Comparison of ENCODE assay signal across 8 mouse cellular contexts in the genomic region with DNA sequence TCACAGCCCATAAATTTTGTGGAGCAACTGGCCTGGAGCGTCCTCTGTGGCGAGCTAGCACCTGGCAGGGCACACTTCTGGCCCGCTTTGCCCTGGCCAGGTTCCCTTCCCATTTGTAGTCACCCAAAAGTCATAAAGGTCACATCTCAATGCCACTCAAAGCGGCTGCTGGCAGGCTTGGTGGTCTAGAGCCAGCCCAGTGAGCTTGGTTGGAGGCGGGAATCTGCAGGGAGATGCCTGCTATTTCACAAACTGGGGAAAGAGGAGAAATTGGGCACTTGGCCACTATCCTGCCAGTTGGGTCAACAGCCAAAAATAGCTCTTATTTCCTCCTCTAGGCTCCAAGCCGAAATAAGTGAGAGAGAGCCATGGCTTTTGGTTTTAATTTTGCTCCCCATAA. TPM values are rescaled to one million over a fixed set of nuclear protein-coding genes. Genes with fewer than 3 reads are reported as not detected.
A peak's percentile ranks its signal among the peaks of the same experiment; 100 is the strongest.
DNase-seq lines count a peak whose midpoint lies in the region; ATAC-seq lines count a peak whose summit lies in the region.

No protein-coding gene starts in this region.

- no peak overlapping the region for H3K9ac ChIP-seq in neural tube, embryonic 15.5 days (replicated peaks)
- no peak overlapping the region for H3K9ac ChIP-seq in heart, embryonic 14.5 days (ENCODE audit: low read length)
- no peak overlapping the region for H3K9ac ChIP-seq in liver, embryonic 13.5 days

- H3K36me3 ChIP-seq in neural tube, embryonic 15.5 days = peaks cover 53% of the 10 kb centered on the region
- H3K36me3 ChIP-seq in embryonic facial prominence, embryonic 10.5 days (replicated peaks) = peaks cover 77% of the 10 kb centered on the region
- peaks cover 18% of the 10 kb centered on the region; the same call in 1 of the 2 replicates for H3K36me3 ChIP-seq in heart, embryonic 14.5 days (ENCODE audit: control insufficient read depth, insufficient read depth, low read length)
- H3K36me3 ChIP-seq in liver, embryonic 13.5 days = peaks cover 33% of the 10 kb centered on the region

- no peaks in the 10 kb centered on the region for H3K27me3 ChIP-seq in neural tube, embryonic 15.5 days (replicated peaks)
- H3K27me3 ChIP-seq in embryonic facial prominence, embryonic 10.5 days (replicated peaks; ENCODE audit: low read depth, poor library complexity, severe bottlenecking) = no peaks in the 10 kb centered on the region
- no peaks in the 10 kb centered on the region for H3K27me3 ChIP-seq in heart, embryonic 14.5 days (ENCODE audit: control insufficient read depth, insufficient read depth, low read length)
- H3K27me3 ChIP-seq in liver, embryonic 13.5 days = no peaks in the 10 kb centered on the region

- H3K4me3 ChIP-seq in neural tube, embryonic 15.5 days (replicated peaks) = no peak overlapping the region
- peak overlapping the region; percentile 4; the same call in 1 of the 2 replicates for H3K4me3 ChIP-seq in embryonic facial prominence, embryonic 10.5 days
- H3K4me3 ChIP-seq in heart, embryonic 14.5 days (ENCODE audit: control insufficient read depth in 1 of 2, insufficient read depth in 1 of 2, low read depth in 1 of 2, low read length in 2 of 2) = no peak overlapping the region
- no peak overlapping the region for H3K4me3 ChIP-seq in liver, embryonic 13.5 days (replicated peaks)

- DNase-seq in neural tube, embryonic 10.5 days (ENCODE audit: extremely low spot score, low spot score) = no peak
- peak; percentile 23 for DNase-seq in embryonic facial prominence, embryonic 10.5 days (ENCODE audit: low spot score)
- no peak for DNase-seq in liver, embryonic 13.5 days
- DNase-seq in spleen, postnatal 4 days (ENCODE audit: low spot score in 2 of 2) = no peak
- DNase-seq in left cerebral cortex, postnatal 36 days (ENCODE audit: low spot score in 2 of 2) = no peak
- no peak for DNase-seq in right cerebral cortex, postnatal 36 days (ENCODE audit: low spot score in 2 of 2)

- WGBS in neural tube, embryonic 15.5 days = 65% methylated on average over 6 of the region's 6 CpGs
- WGBS in embryonic facial prominence, embryonic 10.5 days = 68% methylated on average over 6 of the region's 6 CpGs
- WGBS in heart, embryonic 14.5 days = 56% methylated on average over 6 of the region's 6 CpGs
- WGBS in liver, embryonic 13.5 days (ENCODE audit: insufficient replicate concordance) = 61% methylated on average over 6 of the region's 6 CpGs

- peaks cover 18% of the 10 kb centered on the region for H3K4me1 ChIP-seq in neural tube, embryonic 15.5 days
- peaks cover 24% of the 10 kb centered on the region for H3K4me1 ChIP-seq in embryonic facial prominence, embryonic 10.5 days
- H3K4me1 ChIP-seq in heart, embryonic 14.5 days (ENCODE audit: control insufficient read depth in 2 of 2, insufficient read depth in 2 of 2, low read length in 2 of 2) = peaks cover 12 to 16% of the 10 kb centered on the region in 2 experiments
- 0 out of 2 replicates have a peak, but pooled peaks cover 6% of the 10 kb centered on the region for H3K4me1 ChIP-seq in liver, embryonic 13.5 days (replicated peaks)

- no peak for ATAC-seq in neural tube, embryonic 15.5 days (ENCODE audit: low FRiP score)
- 0 out of 2 replicates have a peak, but pooled peaks have one; percentile 34 for ATAC-seq in heart, embryonic 14.5 days (ENCODE audit: insufficient number of reproducible peaks, insufficient read depth, low FRiP score, low read depth)
- no peak for ATAC-seq in liver, embryonic 13.5 days (ENCODE audit: low read depth)

- no peak overlapping the region for H3K4me2 ChIP-seq in neural tube, embryonic 15.5 days
- H3K4me2 ChIP-seq in heart, embryonic 14.5 days (ENCODE audit: low read length) = peak overlapping the region; percentile 0; the same call in 1 of the 2 replicates
- H3K4me2 ChIP-seq in liver, embryonic 13.5 days = no peak overlapping the region

- no peaks in the 10 kb centered on the region for H3K9me3 ChIP-seq in neural tube, embryonic 15.5 days (replicated peaks)
- 0 out of 2 replicates have a peak, but pooled peaks cover 12% of the 10 kb centered on the region for H3K9me3 ChIP-seq in embryonic facial prominence, embryonic 10.5 days
- H3K9me3 ChIP-seq in heart, embryonic 14.5 days (ENCODE audit: control insufficient read depth, low read length) = no peaks in the 10 kb centered on the region
- H3K9me3 ChIP-seq in liver, embryonic 13.5 days (replicated peaks) = no peaks in the 10 kb centered on the region; the same call in 1 of the 2 replicates

- H3K27ac ChIP-seq in neural tube, embryonic 15.5 days (replicated peaks) = peak overlapping the region; percentile 41; the same call in 1 of the 2 replicates
- H3K27ac ChIP-seq in embryonic facial prominence, embryonic 10.5 days (replicated peaks) = peak overlapping the region; percentile 85
- peak overlapping the region; percentile 39 to 54 for H3K27ac ChIP-seq in heart, embryonic 14.5 days (replicated peaks in 1 of 2; ENCODE audit: control insufficient read depth in 1 of 2, insufficient read depth in 1 of 2, low read depth in 2 of 2, low read length in 2 of 2)
- H3K27ac ChIP-seq in liver, embryonic 13.5 days = peak overlapping the region; percentile 39

- intact Hi-C loops in left cerebral cortex, postnatal 36 days (cut with DNase I) = no loop called here

RNA-seq across cellular contexts. Expression of gene Rtl1, which starts 4.4 kb away (rescaled TPM):
- 1.7 and 2.6 TPM in 2 replicates for polyA plus RNA-seq in neural tube, embryonic 15.5 days (2015; fragmentation: Nextera tagmentation; extraction: Ambion mirVana)
- polyA plus RNA-seq in embryonic facial prominence, embryonic 10.5 days (2016; fragmentation: Nextera tagmentation; extraction: Ambion mirVana) = 0.87 and 0.88 TPM in 2 replicates
- polyA plus RNA-seq in heart, embryonic 14.5 days (2014; fragmentation: Nextera tagmentation; extraction: Ambion mirVana) = 0.53 and 0.54 TPM in 2 replicates
- polyA plus RNA-seq in liver, embryonic 13.5 days (2015; fragmentation: Nextera tagmentation; extraction: Ambion mirVana) = 0.58 and 0.74 TPM in 2 replicates
- under 1 TPM; 0.10 to 0.32 TPM for total RNA-seq in left cerebral cortex, postnatal 36 days (2021)
